Mouse (Mus musculus): Measurements from ENCODE around the gene Ppt2. TPM values are rescaled to one million over a fixed set of nuclear protein-coding genes. Genes with fewer than 3 reads are reported as not detected.

Ppt2 gene
- polyA plus RNA-seq, 1 experiment from 2014 or later = 32.9 TPM

- Histone ChIP-seq H3K4me1 (ENCODE audit: control insufficient read depth, insufficient read depth, low read length) (peaks cover 15% of the 10 kb centered on the region), H3K4me3 (ENCODE audit: low read length) (peak within 1 kb of the TSS; percentile 59), H3K4me2 (ENCODE audit: low read depth, low read length) (peak within 1 kb of the TSS; percentile 59), H3K27me3 (replicated peaks; ENCODE audit: control insufficient read depth, insufficient read depth, low read length) (no peaks in the 10 kb centered on the region), H3K27ac (ENCODE audit: low read length) (peak within 1 kb of the TSS; percentile 49; the same call in 1 of the 2 replicates), H3K36me3 (ENCODE audit: control insufficient read depth, insufficient read depth, low read length) (no peaks in the 10 kb centered on the region), H3K9me3 (ENCODE audit: control insufficient read depth, low read length) (no peaks in the 10 kb centered on the region), H3K9ac (ENCODE audit: low read depth, low read length) (peak within 1 kb of the TSS; percentile 65)
- under 1% methylated on average over 16 of the region's 16 CpGs for WGBS
- ATAC-seq = peak; percentile 74
Measured at GRCm38 (mm10) chr17:34644608-34645007, 16.3 kb upstream of the Ppt2 start, which contains the start of gene Fkbpl. Fkbpl (plus strand) TSS chr17:34644764.

GRCm38 (mm10) chr17:34643944-34644343, 15.6 kb upstream of the Ppt2 start:
- Histone ChIP-seq H3K4me3 (ENCODE audit: low read length) (no peak overlapping the region), H3K9ac (ENCODE audit: low read depth, low read length) (no peak overlapping the region), H3K27me3 (replicated peaks; ENCODE audit: control insufficient read depth, insufficient read depth, low read length) (no peaks in the 10 kb centered on the region)

GRCm38 (mm10) chr17:34643379-34643778, 15.1 kb upstream of the Ppt2 start:
- WGBS = 88% methylated on average over 4 of the region's 4 CpGs

More at GRCm38 (mm10) chr17:34643944-34644343, 15.6 kb upstream of the Ppt2 start:
- no peaks in the 10 kb centered on the region for H3K9me3 ChIP-seq (ENCODE audit: control insufficient read depth, low read length)
- peaks cover 15% of the 10 kb centered on the region for H3K4me1 ChIP-seq (ENCODE audit: control insufficient read depth, insufficient read depth, low read length)
- H3K27ac ChIP-seq (ENCODE audit: low read length) = no peak overlapping the region
- no peak overlapping the region for H3K4me2 ChIP-seq (ENCODE audit: low read depth, low read length)
- H3K36me3 ChIP-seq (ENCODE audit: control insufficient read depth, insufficient read depth, low read length) = no peaks in the 10 kb centered on the region
- no peak for ATAC-seq
- 87% methylated on average over 10 of the region's 10 CpGs for WGBS

GRCm38 (mm10) chr17:34641945-34642344, 13.6 kb upstream of the Ppt2 start:
- Histone ChIP-seq H3K9me3 (ENCODE audit: control insufficient read depth, low read length) (no peaks in the 10 kb centered on the region), H3K27me3 (replicated peaks; ENCODE audit: control insufficient read depth, insufficient read depth, low read length) (no peaks in the 10 kb centered on the region), H3K36me3 (ENCODE audit: control insufficient read depth, insufficient read depth, low read length) (no peaks in the 10 kb centered on the region), H3K4me3 (ENCODE audit: low read length) (no peak overlapping the region), H3K9ac (ENCODE audit: low read depth, low read length) (no peak overlapping the region), H3K27ac (ENCODE audit: low read length) (no peak overlapping the region), H3K4me1 (ENCODE audit: control insufficient read depth, insufficient read depth, low read length) (peaks cover 7% of the 10 kb centered on the region), H3K4me2 (ENCODE audit: low read depth, low read length) (no peak overlapping the region)
- WGBS = 73% methylated on average over 3 of the region's 3 CpGs
- ATAC-seq = no peak

More at GRCm38 (mm10) chr17:34643379-34643778, 15.1 kb upstream of the Ppt2 start:
- no peaks in the 10 kb centered on the region for H3K36me3 ChIP-seq (ENCODE audit: control insufficient read depth, insufficient read depth, low read length)
- no peak overlapping the region for H3K4me2 ChIP-seq (ENCODE audit: low read depth, low read length)
- no peaks in the 10 kb centered on the region for H3K9me3 ChIP-seq (ENCODE audit: control insufficient read depth, low read length)
- H3K4me1 ChIP-seq (ENCODE audit: control insufficient read depth, insufficient read depth, low read length) = peaks cover 15% of the 10 kb centered on the region
- H3K27me3 ChIP-seq (replicated peaks; ENCODE audit: control insufficient read depth, insufficient read depth, low read length) = no peaks in the 10 kb centered on the region
- no peak for ATAC-seq
- no peak overlapping the region for H3K9ac ChIP-seq (ENCODE audit: low read depth, low read length)
- H3K4me3 ChIP-seq (ENCODE audit: low read length) = no peak overlapping the region
- no peak overlapping the region for H3K27ac ChIP-seq (ENCODE audit: low read length)

- Histone ChIP-seq H3K36me3 (ENCODE audit: control insufficient read depth, insufficient read depth, low read length) (no peaks in the 10 kb centered on the region), H3K4me3 (ENCODE audit: low read length) (no peak overlapping the region), H3K27me3 (replicated peaks; ENCODE audit: control insufficient read depth, insufficient read depth, low read length) (no peaks in the 10 kb centered on the region), H3K27ac (ENCODE audit: low read length) (peak overlapping the region; percentile 33), H3K4me2 (ENCODE audit: low read depth, low read length) (no peak overlapping the region), H3K4me1 (ENCODE audit: control insufficient read depth, insufficient read depth, low read length) (peaks cover 7% of the 10 kb centered on the region), H3K9ac (ENCODE audit: low read depth, low read length) (peak overlapping the region; percentile 27; the same call in 1 of the 2 replicates), H3K9me3 (ENCODE audit: control insufficient read depth, low read length) (no peaks in the 10 kb centered on the region)
- 18% methylated on average over 11 of the region's 11 CpGs for WGBS
- no peak for ATAC-seq
Measured at GRCm38 (mm10) chr17:34640778-34641601, 12.7 kb upstream of the Ppt2 start.

GRCm38 (mm10) chr17:34639461-34640255, 11.3 kb upstream of the Ppt2 start:
- H3K9ac ChIP-seq (ENCODE audit: low read depth, low read length) = no peak overlapping the region
- H3K27me3 ChIP-seq (replicated peaks; ENCODE audit: control insufficient read depth, insufficient read depth, low read length) = no peaks in the 10 kb centered on the region
- H3K9me3 ChIP-seq (ENCODE audit: control insufficient read depth, low read length) = no peaks in the 10 kb centered on the region
- ATAC-seq = no peak
- WGBS = 75% methylated on average over 7 of the region's 7 CpGs
- H3K4me3 ChIP-seq (ENCODE audit: low read length) = no peak overlapping the region
- H3K4me1 ChIP-seq (ENCODE audit: control insufficient read depth, insufficient read depth, low read length) = no peaks in the 10 kb centered on the region
- H3K27ac ChIP-seq (ENCODE audit: low read length) = no peak overlapping the region
- no peak overlapping the region for H3K4me2 ChIP-seq (ENCODE audit: low read depth, low read length)
- no peaks in the 10 kb centered on the region for H3K36me3 ChIP-seq (ENCODE audit: control insufficient read depth, insufficient read depth, low read length)

GRCm38 (mm10) chr17:34637459-34637858, 9.1 kb upstream of the Ppt2 start:
- no peak overlapping the region for H3K27ac ChIP-seq (ENCODE audit: low read length)
- no peaks in the 10 kb centered on the region for H3K36me3 ChIP-seq (ENCODE audit: control insufficient read depth, insufficient read depth, low read length)
- no peak overlapping the region for H3K4me3 ChIP-seq (ENCODE audit: low read length)
- H3K9me3 ChIP-seq (ENCODE audit: control insufficient read depth, low read length) = no peaks in the 10 kb centered on the region
- no peaks in the 10 kb centered on the region for H3K27me3 ChIP-seq (replicated peaks; ENCODE audit: control insufficient read depth, insufficient read depth, low read length)
- no peak overlapping the region for H3K4me2 ChIP-seq (ENCODE audit: low read depth, low read length)
- 67% methylated on average over 3 of the region's 3 CpGs for WGBS
- ATAC-seq = no peak
- H3K9ac ChIP-seq (ENCODE audit: low read depth, low read length) = 0 out of 2 replicates have a peak overlapping the region, but pooled peaks have one; percentile 5
- H3K4me1 ChIP-seq (ENCODE audit: control insufficient read depth, insufficient read depth, low read length) = no peaks in the 10 kb centered on the region

GRCm38 (mm10) chr17:34635671-34636070, 7.4 kb upstream of the Ppt2 start:
- no peak overlapping the region for H3K4me3 ChIP-seq (ENCODE audit: low read length)
- H3K4me2 ChIP-seq (ENCODE audit: low read depth, low read length) = no peak overlapping the region
- no peak overlapping the region for H3K9ac ChIP-seq (ENCODE audit: low read depth, low read length)
- H3K27me3 ChIP-seq (replicated peaks; ENCODE audit: control insufficient read depth, insufficient read depth, low read length) = peaks cover 11% of the 10 kb centered on the region
- no peak for ATAC-seq
- peaks cover 11% of the 10 kb centered on the region for H3K4me1 ChIP-seq (ENCODE audit: control insufficient read depth, insufficient read depth, low read length)
- no peaks in the 10 kb centered on the region for H3K9me3 ChIP-seq (ENCODE audit: control insufficient read depth, low read length)
- WGBS = 68% methylated on average over 2 of the region's 2 CpGs
- H3K36me3 ChIP-seq (ENCODE audit: control insufficient read depth, insufficient read depth, low read length) = no peaks in the 10 kb centered on the region
- no peak overlapping the region for H3K27ac ChIP-seq (ENCODE audit: low read length)

- Histone ChIP-seq H3K9me3 (ENCODE audit: control insufficient read depth, low read length) (no peaks in the 10 kb centered on the region), H3K4me3 (ENCODE audit: low read length) (peak overlapping the region; percentile 41), H3K4me2 (ENCODE audit: low read depth, low read length) (peak overlapping the region; percentile 89), H3K9ac (ENCODE audit: low read depth, low read length) (peak overlapping the region; percentile 64), H3K27ac (ENCODE audit: low read length) (no peak overlapping the region), H3K36me3 (ENCODE audit: control insufficient read depth, insufficient read depth, low read length) (no peaks in the 10 kb centered on the region), H3K4me1 (ENCODE audit: control insufficient read depth, insufficient read depth, low read length) (peaks cover 28% of the 10 kb centered on the region), H3K27me3 (replicated peaks; ENCODE audit: control insufficient read depth, insufficient read depth, low read length) (peaks cover 18% of the 10 kb centered on the region)
- ATAC-seq = peak; percentile 42; the same call in 1 of the 2 replicates
- WGBS = 2% methylated on average over 26 of the region's 26 CpGs
Measured at GRCm38 (mm10) chr17:34632261-34632691, 4.0 kb upstream of the Ppt2 start.
